8 mouse cellular contexts compared by ENCODE assay signal in the genomic region with DNA sequence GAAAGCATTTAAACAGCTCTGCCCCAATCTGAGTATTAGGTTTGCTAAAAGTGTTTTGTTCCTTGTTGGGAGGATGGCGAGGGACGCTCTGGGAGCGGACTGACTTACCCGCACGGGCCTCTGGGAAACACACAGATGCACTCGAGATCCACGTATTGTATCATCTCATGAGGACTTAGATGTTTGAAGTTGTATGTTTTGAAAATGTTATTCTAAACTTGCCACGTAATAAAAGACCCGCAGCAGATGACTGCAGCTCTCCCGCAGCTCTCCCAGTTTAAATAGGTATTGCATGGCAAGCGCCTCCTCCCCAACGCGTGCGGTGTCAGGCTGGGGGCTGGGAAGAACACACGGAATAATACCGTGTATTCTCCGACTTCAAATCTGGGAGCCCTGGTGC. TPM values are rescaled to one million over a fixed set of nuclear protein-coding genes. Genes with fewer than 3 reads are reported as not detected.
DNase-seq lines count a peak whose midpoint lies in the region; ATAC-seq and TF ChIP-seq lines count a peak whose summit lies in the region.

No protein-coding gene starts in this region.

- no peaks in the 10 kb centered on the region for H3K9me3 ChIP-seq in heart, embryonic 11.5 days (replicated peaks; ENCODE audit: control insufficient read depth, low read length)
- H3K9me3 ChIP-seq in ES-E14 (ENCODE audit: control insufficient read depth, insufficient read depth, low read depth, low read length): no peaks in the 10 kb centered on the region
- H3K9me3 ChIP-seq in heart, embryonic 16.5 days (replicated peaks; ENCODE audit: control insufficient read depth, low read length): no peaks in the 10 kb centered on the region

- peak overlapping the region; percentile 70 for H3K4me2 ChIP-seq in heart, embryonic 11.5 days
- peak overlapping the region; percentile 69 for H3K4me2 ChIP-seq in heart, embryonic 16.5 days (ENCODE audit: low read depth, low read length)

- H3K4me3 ChIP-seq in heart, embryonic 11.5 days (ENCODE audit: low read depth, low read length): peak overlapping the region; percentile 37
- peak overlapping the region; percentile 33 to 37 for H3K4me3 ChIP-seq in ES-E14 (ENCODE audit: insufficient read depth in 1 of 2, low read depth in 1 of 2, low read length in 2 of 2, poor library complexity in 1 of 2, severe bottlenecking in 1 of 2)
- peak overlapping the region; percentile 46 for H3K4me3 ChIP-seq in heart, embryonic 16.5 days (ENCODE audit: low read length)

- ATAC-seq in heart, embryonic 11.5 days (replicated peaks; ENCODE audit: insufficient number of reproducible peaks, low FRiP score, low TSS enrichment): no peak
- ATAC-seq in heart, embryonic 16.5 days (replicated peaks; ENCODE audit: extremely low read depth, insufficient read depth, low FRiP score): 0 out of 2 replicates have a peak, but pooled peaks have one; percentile 40

- peak overlapping the region; percentile 56 for H3K9ac ChIP-seq in heart, embryonic 11.5 days (ENCODE audit: low read depth, low read length)
- peak overlapping the region; percentile 64; the same call in 1 of the 2 replicates for H3K9ac ChIP-seq in ES-E14 (ENCODE audit: insufficient read depth, low read depth, low read length, poor library complexity, severe bottlenecking)
- H3K9ac ChIP-seq in heart, embryonic 16.5 days (ENCODE audit: low read length): peak overlapping the region; percentile 56

- no peak for DNase-seq in heart, adult 9 months (ENCODE audit: low spot score in 2 of 2)
- DNase-seq in ES-E14 (ENCODE audit: low read depth, low spot score): no peak
- DNase-seq in mesoderm, embryonic 11.5 days (ENCODE audit: low read depth, low spot score): peak; percentile 26
- DNase-seq in layer of hippocampus, postnatal 14 days (ENCODE audit: low spot score in 2 of 2): no peak
- DNase-seq in right cerebral cortex, adult 18-20 months: no peak
- DNase-seq in MN1 (ENCODE audit: low spot score): no peak

- no peak overlapping the region for H3K27ac ChIP-seq in heart, embryonic 11.5 days (ENCODE audit: low read depth, low read length)
- H3K27ac ChIP-seq in ES-E14 (ENCODE audit: insufficient read depth, low read depth, low read length, poor library complexity, severe bottlenecking): peak overlapping the region; percentile 60; the same call in 1 of the 2 replicates
- H3K27ac ChIP-seq in heart, embryonic 16.5 days (ENCODE audit: low read length): no peak overlapping the region; the same call in 1 of the 2 replicates

- no peaks in the 10 kb centered on the region for H3K36me3 ChIP-seq in heart, embryonic 11.5 days (ENCODE audit: control insufficient read depth, insufficient read depth, low read length)
- H3K36me3 ChIP-seq in ES-E14 (ENCODE audit: control insufficient read depth, insufficient read depth, low read length, poor library complexity, severe bottlenecking): no peaks in the 10 kb centered on the region
- H3K36me3 ChIP-seq in heart, embryonic 16.5 days (ENCODE audit: control insufficient read depth, insufficient read depth): no peaks in the 10 kb centered on the region

- H3K4me1 ChIP-seq in heart, embryonic 11.5 days (ENCODE audit: control insufficient read depth, insufficient read depth, low read length): no peaks in the 10 kb centered on the region; the same call in 1 of the 2 replicates
- peaks cover 0 to 26% of the 10 kb centered on the region in 2 experiments; a peak in 3 of 4 replicates for H3K4me1 ChIP-seq in ES-E14 (ENCODE audit: control insufficient read depth in 2 of 2, insufficient read depth in 2 of 2, low read length in 2 of 2, poor library complexity in 1 of 2)
- H3K4me1 ChIP-seq in heart, embryonic 16.5 days (ENCODE audit: control insufficient read depth, insufficient read depth, low read length): peaks cover 8% of the 10 kb centered on the region

- 2% methylated on average over 17 of the region's 17 CpGs for WGBS in heart, embryonic 11.5 days (ENCODE audit: insufficient replicate concordance)
- 4% methylated on average over 17 of the region's 17 CpGs for WGBS in heart, embryonic 16.5 days

- no peaks in the 10 kb centered on the region for H3K27me3 ChIP-seq in heart, embryonic 11.5 days (ENCODE audit: control insufficient read depth, insufficient read depth, low read length)
- H3K27me3 ChIP-seq in heart, embryonic 16.5 days (ENCODE audit: control insufficient read depth, insufficient read depth, low read length): no peaks in the 10 kb centered on the region

- in situ Hi-C loops in ES-E14 (cut with MboI; ENCODE audit: low sequenced_read_pairs in 2 of 2, unreplicated experiment in 2 of 2): no loop called here

TF ChIP-seq in ES-E14, 5 proteins besides CTCF, POLR2A, EP300 and RAD21:
- no peak for TF ChIP-seq HCFC1 (IDR thresholded peaks at IDR 0.05; ENCODE audit: borderline replicate concordance, insufficient read depth, low read length)
- no peak for TF ChIP-seq ZNF384 (IDR thresholded peaks at IDR 0.05; ENCODE audit: low read depth, low read length)

RNA-seq across cellular contexts. Expression of a gene that starts 33.0 kb away (rescaled TPM):
- 22.0 and 22.6 TPM in 2 replicates for polyA plus RNA-seq in heart, embryonic 11.5 days (2014; fragmentation: Nextera tagmentation; extraction: Ambion mirVana)
- 33.0 and 33.2 TPM in 2 replicates for total RNA-seq in ES-E14 (2012; rRNA removed)
- polyA plus RNA-seq in heart, embryonic 16.5 days (2015; fragmentation: Nextera tagmentation; extraction: Ambion mirVana): 13.5 and 14.0 TPM in 2 replicates
- 10 to 100 TPM; 37.5 to 39.8 TPM for total RNA-seq in layer of hippocampus, postnatal 14 days (2021)
